Mouse (Mus musculus): ENCODE measurements around the gene Sctr.

- TF ChIP-seq POLR2A (IDR thresholded peaks at IDR 0.05; ENCODE audit: borderline replicate concordance, insufficient read depth, low read length) (no peak), CTCF (IDR thresholded peaks at IDR 0.05; ENCODE audit: borderline replicate concordance, insufficient read depth, low read depth, low read length) (no peak)
These were observed 76.4 kb downstream of the Sctr start for GRCm38 (mm10) chr1:120082957-120083585.

Measured in cerebellum, adult 2 months (tissue).